Mouse (Mus musculus): ENCODE data around the gene Safb2.

- TF ChIP-seq CTCF (IDR thresholded peaks at IDR 0.05; ENCODE audit: low read depth) (no peak), EP300 (IDR thresholded peaks at IDR 0.05; ENCODE audit: low read depth) (no peak)
These were observed 30.2 kb upstream of the Safb2 start for GRCm38 (mm10) chr17:56614391-56615135.

Data from liver, postnatal 0 days (tissue).